Mouse (Mus musculus) MEL (cell line): Measurements from ENCODE around the gene Fgfr2.

Experiments used
- EP300 ChIP-seq, 2 experiments: IDR thresholded peaks; 2 replicates each; pipeline ENCODE4 v1.6.1; 2011; ENCODE audit warnings: improper control_type of control experiment in 2 of 2, low read length in 2 of 2, low read depth in 1 of 2, mild to moderate bottlenecking in 1 of 2
- MAX ChIP-seq: IDR thresholded peaks from 2 replicates; pipeline ENCODE4 v1.6.1; 2011; ENCODE audit warnings: low read length, improper control_type of control experiment
- POLR2A ChIP-seq, 2 experiments: IDR thresholded peaks; 2 replicates each; pipeline ENCODE4 v1.6.1; 2011 to 2012; ENCODE audit warnings: low read length in 2 of 2, mild to moderate bottlenecking in 2 of 2, control low read depth in 1 of 2, improper control_type of control experiment in 1 of 2, low read depth in 1 of 2, moderate library complexity in 1 of 2; ENCODE audit not compliant: control insufficient read depth in 1 of 2, insufficient read depth in 1 of 2, poor library complexity in 1 of 2

- TF ChIP-seq MAX (no peak), POLR2A (IDR thresholded peaks at IDR 0.05; ENCODE audit: control insufficient read depth in 1 of 2, insufficient read depth in 1 of 2, low read depth in 1 of 2, low read length in 2 of 2, poor library complexity in 1 of 2) (no peak), EP300 (IDR thresholded peaks at IDR 0.05; ENCODE audit: low read depth in 1 of 2, low read length in 2 of 2) (no peak)
Measured at GRCm38 (mm10) chr7:133074462-133075133, 48.6 kb downstream of the Fgfr2 start.
